Comparison of ENCODE assay signal across 29 mouse cellular contexts in the genomic region with DNA sequence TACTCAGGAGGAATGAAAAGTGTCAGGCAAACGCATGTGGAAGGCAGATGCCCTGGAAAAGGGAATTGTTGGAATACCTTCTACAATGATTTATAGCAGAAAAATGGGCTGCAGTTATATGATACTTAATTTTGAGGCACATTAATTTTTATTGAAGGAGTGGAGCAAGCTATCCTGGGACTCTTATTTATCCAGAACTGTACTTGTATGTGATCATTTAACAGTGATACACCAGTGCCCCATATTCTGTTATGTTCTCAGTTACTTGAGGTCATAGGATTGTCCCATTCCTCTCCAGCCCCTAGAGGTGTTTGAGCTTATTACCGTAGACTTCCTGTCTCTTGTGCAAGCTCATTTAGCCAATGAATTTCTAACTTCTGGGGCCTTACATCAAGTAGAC.
DNase-seq lines count a peak whose midpoint lies in the region; ATAC-seq and TF ChIP-seq lines count a peak whose summit lies in the region.
"Had no signal": no experiment of that assay in that cellular context is flagged by ENCODE, and none has a peak within 500 bp of the region (broad histone marks: within the 10 kb centered on the region; RNA-seq: fewer than 3 reads in every experiment).

No protein-coding gene starts in this region.

- DNase-seq in intestine, embryonic 14.5 days (ENCODE audit: low spot score), result peak; percentile 15
- peak; percentile 40 for DNase-seq in limb, embryonic 14.5 days (ENCODE audit: low spot score)
- DNase-seq in limb, embryonic 10.5 days (ENCODE audit: low spot score), result no peak
- peak; percentile 9 for DNase-seq in Muller cell, postnatal 12 days (ENCODE audit: inconsistent ontology term)
- no peak for DNase-seq in adrenal gland, adult 18-20 months (ENCODE audit: low spot score in 2 of 2)
- DNase-seq: adrenal gland, adult 8-10 months; adrenal gland, postnatal 25 days; B cell, adult 2 months; cerebellum, adult 11-12 months; cerebellum, adult 8-10 months; cerebellum, postnatal 10 days; cerebellum, postnatal 36 days; embryo, embryonic 11 days; gastrocnemius, postnatal 25 days; heart, adult 18-20 months; heart, postnatal 10 days; heart, postnatal 36 days had no signal

- no peaks in the 10 kb centered on the region for H3K27me3 ChIP-seq in intestine, embryonic 14.5 days (replicated peaks; ENCODE audit: control insufficient read depth, insufficient read depth, low read length)
- no peaks in the 10 kb centered on the region for H3K27me3 ChIP-seq in intestine, embryonic 16.5 days (replicated peaks; ENCODE audit: control insufficient read depth, insufficient read depth, low read length)
- no peaks in the 10 kb centered on the region for H3K27me3 ChIP-seq in limb, embryonic 14.5 days (ENCODE audit: control insufficient read depth, insufficient read depth, low read length)
- no peaks in the 10 kb centered on the region for H3K27me3 ChIP-seq in limb, embryonic 10.5 days (ENCODE audit: low read depth, poor library complexity, severe bottlenecking)
- H3K27me3 ChIP-seq: CH12.LX; embryonic facial prominence, embryonic 13.5 days; forebrain, embryonic 12.5 days; forebrain, embryonic 15.5 days; heart, embryonic 12.5 days; heart, embryonic 15.5 days; hindbrain, embryonic 13.5 days had no signal

- no peak overlapping the region for H3K27ac ChIP-seq in intestine, embryonic 14.5 days (ENCODE audit: low read depth)
- no peak overlapping the region for H3K27ac ChIP-seq in intestine, embryonic 16.5 days (ENCODE audit: low read length)
- no peak overlapping the region for H3K27ac ChIP-seq in limb, embryonic 14.5 days (replicated peaks; ENCODE audit: low read depth, low read length)
- H3K27ac ChIP-seq in limb, embryonic 10.5 days, result no peak overlapping the region
- H3K27ac ChIP-seq: embryonic facial prominence, embryonic 10.5 days; embryonic facial prominence, embryonic 13.5 days; forebrain, embryonic 12.5 days; forebrain, embryonic 15.5 days; heart, embryonic 15.5 days; hindbrain, embryonic 10.5 days had no signal

- H3K9me3 ChIP-seq in intestine, embryonic 14.5 days (ENCODE audit: control insufficient read depth, low read length), result no peaks in the 10 kb centered on the region
- H3K9me3 ChIP-seq in intestine, embryonic 16.5 days (ENCODE audit: control insufficient read depth, low read length), result no peaks in the 10 kb centered on the region
- H3K9me3 ChIP-seq in limb, embryonic 14.5 days (ENCODE audit: control insufficient read depth, low read length), result no peaks in the 10 kb centered on the region
- no peaks in the 10 kb centered on the region for H3K9me3 ChIP-seq in limb, embryonic 10.5 days (replicated peaks)
- H3K9me3 ChIP-seq: embryonic facial prominence, embryonic 10.5 days; embryonic facial prominence, embryonic 13.5 days; forebrain, embryonic 12.5 days; forebrain, embryonic 15.5 days; heart, embryonic 12.5 days; heart, embryonic 15.5 days; hindbrain, embryonic 10.5 days; hindbrain, embryonic 13.5 days had no signal

- no peak overlapping the region for H3K4me2 ChIP-seq in intestine, embryonic 14.5 days (ENCODE audit: low read length)
- no peak overlapping the region for H3K4me2 ChIP-seq in intestine, embryonic 16.5 days (ENCODE audit: low read depth, low read length)
- H3K4me2 ChIP-seq in limb, embryonic 14.5 days (replicated peaks; ENCODE audit: low read depth, low read length, severe bottlenecking), result no peak overlapping the region
- H3K4me2 ChIP-seq: embryonic facial prominence, embryonic 13.5 days; forebrain, embryonic 12.5 days; forebrain, embryonic 15.5 days; heart, embryonic 12.5 days; heart, embryonic 15.5 days; hindbrain, embryonic 13.5 days had no signal

- no peaks in the 10 kb centered on the region for H3K4me1 ChIP-seq in intestine, embryonic 14.5 days (replicated peaks; ENCODE audit: control insufficient read depth, insufficient read depth, low read length)
- no peaks in the 10 kb centered on the region for H3K4me1 ChIP-seq in intestine, embryonic 16.5 days (ENCODE audit: control insufficient read depth, insufficient read depth, low read length)
- H3K4me1 ChIP-seq in limb, embryonic 14.5 days (ENCODE audit: control insufficient read depth, insufficient read depth, low read length), result peaks cover 23% of the 10 kb centered on the region
- peaks cover 19% of the 10 kb centered on the region for H3K4me1 ChIP-seq in limb, embryonic 10.5 days

- H3K9ac ChIP-seq in intestine, embryonic 14.5 days (ENCODE audit: low read length), result no peak overlapping the region
- no peak overlapping the region for H3K9ac ChIP-seq in intestine, embryonic 16.5 days (ENCODE audit: low read depth, low read length)
- H3K9ac ChIP-seq in limb, embryonic 14.5 days (ENCODE audit: low read depth, low read length, severe bottlenecking), result no peak overlapping the region
- H3K9ac ChIP-seq: embryonic facial prominence, embryonic 13.5 days; forebrain, embryonic 12.5 days; forebrain, embryonic 15.5 days; heart, embryonic 12.5 days; heart, embryonic 15.5 days; hindbrain, embryonic 13.5 days had no signal

- TF ChIP-seq POLR2A in limb, embryonic 14.5 days (IDR thresholded peaks at IDR 0.05; ENCODE audit: borderline replicate concordance, extremely low read depth, insufficient read depth, insufficient read length), result no peak

- no peak for ATAC-seq in intestine, embryonic 14.5 days (replicated peaks; ENCODE audit: low FRiP score, low TSS enrichment, low read depth)
- no peak for ATAC-seq in intestine, embryonic 16.5 days
- peak; percentile 57 for ATAC-seq in limb, embryonic 14.5 days (ENCODE audit: low FRiP score, low read depth)
- ATAC-seq: forebrain, embryonic 15.5 days had no signal

- 77% methylated on average over 2 of the region's 2 CpGs for WGBS in intestine, embryonic 14.5 days
- WGBS in intestine, embryonic 16.5 days, result 79% methylated on average over 2 of the region's 2 CpGs
- 35% methylated on average over 2 of the region's 2 CpGs for WGBS in limb, embryonic 14.5 days
- 85% methylated on average over 2 of the region's 2 CpGs for WGBS in limb, embryonic 10.5 days

- no peaks in the 10 kb centered on the region for H3K36me3 ChIP-seq in intestine, embryonic 14.5 days (ENCODE audit: control insufficient read depth, insufficient read depth, low read length)
- no peaks in the 10 kb centered on the region for H3K36me3 ChIP-seq in intestine, embryonic 16.5 days (ENCODE audit: control insufficient read depth, insufficient read depth, low read length)
- H3K36me3 ChIP-seq in limb, embryonic 14.5 days (ENCODE audit: control insufficient read depth, insufficient read depth, low read length), result 0 out of 2 replicates have a peak, but pooled peaks cover 3% of the 10 kb centered on the region
- H3K36me3 ChIP-seq in limb, embryonic 10.5 days, result peaks cover 6% of the 10 kb centered on the region
- H3K36me3 ChIP-seq: embryonic facial prominence, embryonic 13.5 days; G1E; heart, embryonic 15.5 days; hindbrain, embryonic 10.5 days; hindbrain, embryonic 13.5 days had no signal

- no peak overlapping the region for H3K4me3 ChIP-seq in intestine, embryonic 14.5 days (ENCODE audit: low read depth, low read length)
- no peak overlapping the region for H3K4me3 ChIP-seq in intestine, embryonic 16.5 days (ENCODE audit: low read length)
- H3K4me3 ChIP-seq in limb, embryonic 14.5 days (replicated peaks; ENCODE audit: low read length), result no peak overlapping the region
- H3K4me3 ChIP-seq in limb, embryonic 10.5 days, result no peak overlapping the region
- H3K4me3 ChIP-seq: embryonic facial prominence, embryonic 10.5 days; embryonic facial prominence, embryonic 13.5 days; erythroblast, embryonic 14.5 days; forebrain, embryonic 12.5 days; forebrain, embryonic 15.5 days; heart, embryonic 12.5 days; heart, embryonic 15.5 days; hindbrain, embryonic 10.5 days; hindbrain, embryonic 13.5 days had no signal

Comparison
In these comparisons a context has a peak if more than half of its experiments do, and no peak if none do; other contexts are left out.
1. DNase-seq: peak in intestine, embryonic 14.5 days (single experiment), limb, embryonic 14.5 days (single experiment) and Muller cell, postnatal 12 days (single experiment); none in limb, embryonic 10.5 days (single experiment) and adrenal gland, adult 18-20 months (0 of 2).